Mouse (Mus musculus) cerebellum, adult 9-11 months (tissue): ENCODE results near the gene Wdr70.

Experiments
- DNase-seq: peaks from one replicate; pipeline ENCODE4 v3.0.0; 2022

Wdr70 gene

DNA sequence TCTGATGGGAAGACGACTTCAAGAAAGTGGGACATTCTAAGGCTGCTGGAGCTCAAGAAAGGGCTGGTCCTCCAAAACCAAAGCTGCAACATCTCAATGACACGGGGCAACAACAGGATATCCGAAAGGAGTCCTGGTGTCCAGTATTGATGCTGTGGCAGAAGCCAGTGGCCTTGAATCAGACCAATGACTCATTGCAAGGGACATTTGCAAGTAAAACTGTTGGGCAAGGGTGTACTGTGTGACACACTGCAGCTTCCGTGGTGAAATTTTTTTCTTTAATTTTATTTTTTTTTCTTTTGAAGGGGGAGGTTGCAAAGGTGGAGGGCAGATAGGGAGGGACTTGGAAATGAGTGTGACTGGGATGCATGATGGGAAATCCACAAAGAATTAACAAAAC, 256.6 kb downstream of the Wdr70 start:
- no peak for DNase-seq

DNA sequence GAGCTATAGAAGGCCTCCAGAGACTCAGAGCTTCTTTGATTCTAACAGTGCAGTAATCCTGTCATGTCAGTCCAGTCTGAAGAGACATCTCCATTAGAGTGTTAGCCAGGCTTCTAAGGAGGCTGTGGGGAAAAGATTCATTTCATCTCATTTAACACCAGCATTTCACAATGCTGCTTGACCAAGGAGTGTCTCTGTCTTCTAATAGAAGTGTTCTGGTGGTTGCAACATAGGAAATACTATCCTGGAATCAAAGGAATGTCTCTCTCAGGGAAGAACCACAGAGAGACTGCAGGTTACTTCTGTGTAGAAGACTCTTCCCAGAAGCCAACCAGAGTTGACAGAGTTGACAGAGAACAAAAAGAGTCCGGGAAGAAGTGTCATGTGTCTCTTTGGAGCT, 257.3 kb downstream of the Wdr70 start:
- no peak for DNase-seq

DNA sequence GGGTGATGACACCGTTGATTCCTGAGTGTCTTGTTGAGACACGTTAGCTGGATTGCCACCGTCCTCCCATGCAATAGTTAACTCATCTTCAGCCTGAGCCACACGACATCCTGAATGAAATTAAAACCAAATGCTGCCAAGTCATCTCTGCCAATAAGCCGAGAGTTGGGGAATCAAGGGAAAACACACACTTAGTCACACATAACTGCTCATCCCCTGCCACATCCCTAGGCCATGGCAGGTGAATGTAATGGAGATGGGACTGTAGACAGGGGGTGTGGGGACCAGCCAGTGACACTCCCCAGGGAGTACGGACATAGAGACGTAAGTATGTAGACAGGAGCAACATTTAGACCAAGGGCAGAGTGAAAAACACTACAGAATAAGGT, 260.1 kb downstream of the Wdr70 start:
- no peak for DNase-seq

DNA sequence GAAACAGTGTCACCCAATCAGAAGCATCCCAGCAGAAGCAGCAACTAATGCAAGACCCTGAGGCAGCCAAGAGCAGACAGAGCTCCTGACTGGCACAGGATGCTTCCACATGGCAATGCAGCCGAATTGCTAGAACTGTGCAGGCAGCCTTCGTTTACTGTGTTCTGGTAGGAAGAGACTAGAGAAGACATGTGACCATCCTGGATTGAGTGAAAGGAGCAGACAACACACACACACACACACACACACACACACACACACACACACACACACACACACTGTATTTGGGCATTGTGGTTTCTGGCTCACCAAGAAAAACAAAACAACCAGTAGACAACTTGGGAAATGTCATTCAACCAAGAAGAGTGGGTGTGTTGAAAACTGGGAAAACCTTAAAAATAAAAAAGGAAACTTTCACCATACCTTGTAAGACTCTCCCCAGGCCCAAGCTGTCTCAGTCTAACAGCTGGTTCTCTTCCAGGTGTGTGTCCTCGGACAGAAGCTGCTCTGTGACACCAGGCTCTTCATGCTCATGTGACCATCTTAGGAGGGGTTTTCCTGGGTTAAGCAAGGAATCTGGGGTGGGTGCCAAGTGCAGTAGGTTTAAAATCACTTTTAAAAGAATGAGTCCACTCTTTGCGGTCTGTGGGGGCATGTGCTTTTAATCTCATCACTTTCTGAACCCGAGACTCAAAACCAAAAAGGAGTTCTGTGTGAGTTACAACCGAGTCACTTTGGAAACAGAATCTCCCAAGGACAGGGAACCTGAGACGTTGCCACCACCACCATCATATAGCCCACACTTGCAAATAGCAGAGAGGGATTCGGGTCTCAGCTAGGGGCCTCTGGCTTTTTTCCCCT, 260.7 kb downstream of the Wdr70 start:
- DNase-seq, result no peak

DNA sequence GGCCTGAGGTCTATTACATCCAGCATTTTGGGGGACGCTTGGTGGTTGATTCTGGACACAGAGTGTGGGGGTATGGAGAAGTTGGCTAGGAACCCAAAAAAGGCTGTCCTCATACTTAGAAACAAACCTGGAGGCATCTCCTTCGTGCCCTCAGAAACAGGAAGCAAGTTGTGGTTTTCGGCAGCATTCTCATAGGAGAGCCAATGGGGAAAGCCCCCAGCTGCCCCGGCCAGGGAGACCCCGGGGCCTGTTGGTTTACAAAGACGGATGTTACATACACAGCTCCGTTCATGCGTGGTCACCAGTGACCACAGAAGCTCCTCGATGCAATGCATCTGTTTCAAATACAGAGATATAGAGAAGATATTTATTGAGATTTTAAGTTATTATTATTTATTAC, 263.6 kb downstream of the Wdr70 start:
- no peak for DNase-seq

DNA sequence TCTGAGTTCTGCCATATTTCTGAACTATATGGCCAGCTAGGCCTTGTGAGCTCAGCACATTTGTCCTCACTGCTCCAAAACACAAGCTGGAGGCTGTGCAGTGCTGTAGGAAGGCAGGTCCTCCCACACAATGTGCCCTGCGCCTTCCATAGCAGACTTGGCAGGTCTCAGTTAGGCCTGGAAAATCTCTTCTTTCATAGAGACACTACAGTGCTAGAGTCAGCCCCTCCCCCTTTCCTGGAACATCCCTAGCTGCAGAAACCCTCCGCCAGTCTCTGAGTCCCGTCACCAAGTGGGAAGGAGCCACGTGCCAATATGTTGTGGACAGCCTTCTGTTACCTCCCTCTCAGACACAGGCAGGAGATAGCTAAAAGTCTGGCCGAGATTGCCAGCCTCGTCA, 273.5 kb downstream of the Wdr70 start:
- no peak for DNase-seq

DNA sequence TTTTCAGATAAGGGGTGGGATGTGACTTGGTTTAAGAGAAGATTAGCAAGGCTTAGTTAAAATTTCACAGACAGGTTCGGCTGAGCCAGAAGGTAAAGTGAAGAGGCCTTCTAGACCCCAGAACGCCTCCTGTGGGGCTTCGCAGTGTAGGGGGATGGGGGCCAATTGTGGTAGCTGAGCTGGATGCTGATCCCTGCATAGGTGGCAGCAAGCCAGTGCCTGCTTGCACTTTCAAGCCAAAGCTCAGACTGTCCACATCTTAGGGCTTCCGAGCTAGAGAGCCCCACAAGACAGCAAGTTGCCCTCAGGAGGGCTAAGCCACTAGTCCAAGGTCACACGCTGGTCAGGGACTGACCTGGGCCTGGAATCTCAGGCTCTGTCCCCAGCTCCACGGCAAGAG, 275.1 kb downstream of the Wdr70 start:
- no peak for DNase-seq
